Comparison of ENCODE assay signal across 25 mouse cellular contexts in the genomic region with DNA sequence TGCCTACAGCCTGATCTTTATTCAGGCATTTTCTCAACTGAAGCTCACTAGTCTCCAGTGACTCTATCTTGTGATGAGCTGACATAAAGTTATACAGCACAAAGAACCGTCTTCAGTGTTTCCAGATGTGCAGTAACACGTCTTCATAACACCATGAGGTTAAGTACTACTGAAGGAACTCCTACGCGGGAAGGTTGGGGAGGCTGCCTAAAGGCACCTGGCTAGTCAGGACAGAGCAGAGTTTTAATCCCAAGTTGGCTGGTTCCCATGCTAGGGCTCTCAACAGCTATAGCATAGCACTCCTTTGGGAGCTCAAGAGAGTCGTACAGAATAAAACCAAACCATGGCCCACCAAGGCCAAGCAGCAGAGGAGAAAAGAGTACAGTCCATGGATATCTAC.
A peak's percentile ranks its signal among the peaks of the same experiment; 100 is the strongest.
DNase-seq lines count a peak whose midpoint lies in the region; ATAC-seq and TF ChIP-seq lines count a peak whose summit lies in the region.
"Had no signal": no experiment of that assay in that cellular context is flagged by ENCODE, and none has a peak within 500 bp of the region (broad histone marks: within the 10 kb centered on the region; RNA-seq: fewer than 3 reads in every experiment).

No protein-coding gene starts in this region.

- peak; percentile 63; the same call in 1 of the 2 replicates for ATAC-seq in embryonic facial prominence, embryonic 14.5 days (ENCODE audit: low read depth)
- no peak for ATAC-seq in intestine, embryonic 14.5 days (replicated peaks; ENCODE audit: low FRiP score, low TSS enrichment, low read depth)
- ATAC-seq in intestine, embryonic 15.5 days, result no peak
- ATAC-seq in limb, embryonic 14.5 days (ENCODE audit: low FRiP score, low read depth), result peak; percentile 80
- ATAC-seq in kidney, embryonic 14.5 days (ENCODE audit: low FRiP score, low TSS enrichment), result no peak
- ATAC-seq: activated CD4-positive, CD25-positive, alpha-beta regulatory T cell, adult 4 months; forebrain, embryonic 14.5 days; forebrain, embryonic 16.5 days; Patski had no signal

- H3K9ac ChIP-seq in embryonic facial prominence, embryonic 14.5 days (ENCODE audit: low read depth, low read length), result no peak overlapping the region
- no peak overlapping the region for H3K9ac ChIP-seq in intestine, embryonic 14.5 days (ENCODE audit: low read length)
- no peak overlapping the region for H3K9ac ChIP-seq in intestine, embryonic 15.5 days
- no peak overlapping the region for H3K9ac ChIP-seq in limb, embryonic 14.5 days (ENCODE audit: low read depth, low read length, severe bottlenecking)
- H3K9ac ChIP-seq in kidney, embryonic 14.5 days (ENCODE audit: low read depth, low read length), result no peak overlapping the region
- H3K9ac ChIP-seq: embryonic facial prominence, embryonic 13.5 days; forebrain, embryonic 12.5 days had no signal

- DNase-seq in embryonic facial prominence, embryonic 14.5 days (ENCODE audit: low spot score), result peak; percentile 36
- DNase-seq in embryonic facial prominence, embryonic 10.5 days (ENCODE audit: low spot score), result no peak
- peak; percentile 34 for DNase-seq in intestine, embryonic 14.5 days (ENCODE audit: low spot score)
- peak; percentile 92 for DNase-seq in fat pad, adult 2 months (ENCODE audit: extremely low read depth, low read depth, low spot score)
- DNase-seq in limb, embryonic 14.5 days (ENCODE audit: low spot score), result peak; percentile 14
- DNase-seq: adrenal gland, adult 8-10 months; adrenal gland, postnatal 14 days; adrenal gland, postnatal 36 days; B cell, adult 2 months; cerebellum, adult 11-12 months; cerebellum, adult 2 months; cerebellum, adult 9-10 months; cerebellum, postnatal 10 days; cerebellum, postnatal 25 days had no signal

- no peak overlapping the region for H3K4me3 ChIP-seq in embryonic facial prominence, embryonic 14.5 days (ENCODE audit: low read depth, low read length)
- H3K4me3 ChIP-seq in embryonic facial prominence, embryonic 10.5 days, result no peak overlapping the region
- H3K4me3 ChIP-seq in intestine, embryonic 14.5 days (ENCODE audit: low read depth, low read length), result no peak overlapping the region
- no peak overlapping the region for H3K4me3 ChIP-seq in intestine, embryonic 15.5 days (replicated peaks)
- no peak overlapping the region for H3K4me3 ChIP-seq in limb, embryonic 14.5 days (replicated peaks; ENCODE audit: low read length)
- H3K4me3 ChIP-seq in kidney, embryonic 14.5 days (ENCODE audit: low read length), result no peak overlapping the region
- H3K4me3 ChIP-seq: embryonic facial prominence, embryonic 13.5 days; forebrain, embryonic 10.5 days; forebrain, embryonic 12.5 days had no signal

- no peaks in the 10 kb centered on the region for H3K36me3 ChIP-seq in embryonic facial prominence, embryonic 14.5 days (ENCODE audit: control insufficient read depth, insufficient read depth, low read length)
- H3K36me3 ChIP-seq in embryonic facial prominence, embryonic 10.5 days (replicated peaks), result no peaks in the 10 kb centered on the region
- H3K36me3 ChIP-seq in intestine, embryonic 14.5 days (ENCODE audit: control insufficient read depth, insufficient read depth, low read length), result no peaks in the 10 kb centered on the region
- no peaks in the 10 kb centered on the region for H3K36me3 ChIP-seq in intestine, embryonic 15.5 days
- no peaks in the 10 kb centered on the region for H3K36me3 ChIP-seq in limb, embryonic 14.5 days (ENCODE audit: control insufficient read depth, insufficient read depth, low read length)
- no peaks in the 10 kb centered on the region for H3K36me3 ChIP-seq in kidney, embryonic 14.5 days (ENCODE audit: control insufficient read depth, insufficient read depth, low read length)
- H3K36me3 ChIP-seq: embryonic facial prominence, embryonic 13.5 days; forebrain, embryonic 10.5 days; forebrain, embryonic 12.5 days; G1E had no signal

- no peaks in the 10 kb centered on the region for H3K4me1 ChIP-seq in embryonic facial prominence, embryonic 14.5 days (ENCODE audit: control insufficient read depth, insufficient read depth, low read length)
- H3K4me1 ChIP-seq in embryonic facial prominence, embryonic 10.5 days, result no peaks in the 10 kb centered on the region
- no peaks in the 10 kb centered on the region for H3K4me1 ChIP-seq in intestine, embryonic 14.5 days (replicated peaks; ENCODE audit: control insufficient read depth, insufficient read depth, low read length)
- H3K4me1 ChIP-seq in intestine, embryonic 15.5 days (replicated peaks), result no peaks in the 10 kb centered on the region
- no peaks in the 10 kb centered on the region for H3K4me1 ChIP-seq in limb, embryonic 14.5 days (ENCODE audit: control insufficient read depth, insufficient read depth, low read length)
- H3K4me1 ChIP-seq in kidney, embryonic 14.5 days (ENCODE audit: control insufficient read depth, insufficient read depth, low read length), result no peaks in the 10 kb centered on the region
- H3K4me1 ChIP-seq: embryonic facial prominence, embryonic 13.5 days; forebrain, embryonic 10.5 days; forebrain, embryonic 12.5 days had no signal

- H3K4me2 ChIP-seq in embryonic facial prominence, embryonic 14.5 days (ENCODE audit: low read depth, low read length), result no peak overlapping the region
- H3K4me2 ChIP-seq in intestine, embryonic 14.5 days (ENCODE audit: low read length), result no peak overlapping the region
- no peak overlapping the region for H3K4me2 ChIP-seq in intestine, embryonic 15.5 days (replicated peaks)
- H3K4me2 ChIP-seq in limb, embryonic 14.5 days (replicated peaks; ENCODE audit: low read depth, low read length, severe bottlenecking), result no peak overlapping the region
- no peak overlapping the region for H3K4me2 ChIP-seq in kidney, embryonic 14.5 days (replicated peaks; ENCODE audit: low read depth, low read length)
- H3K4me2 ChIP-seq: embryonic facial prominence, embryonic 13.5 days; forebrain, embryonic 12.5 days had no signal

- no peaks in the 10 kb centered on the region for H3K9me3 ChIP-seq in embryonic facial prominence, embryonic 14.5 days (ENCODE audit: control insufficient read depth, low read length)
- H3K9me3 ChIP-seq in embryonic facial prominence, embryonic 10.5 days, result no peaks in the 10 kb centered on the region
- no peaks in the 10 kb centered on the region for H3K9me3 ChIP-seq in intestine, embryonic 14.5 days (ENCODE audit: control insufficient read depth, low read length)
- H3K9me3 ChIP-seq in intestine, embryonic 15.5 days, result no peaks in the 10 kb centered on the region
- H3K9me3 ChIP-seq in limb, embryonic 14.5 days (ENCODE audit: control insufficient read depth, low read length), result no peaks in the 10 kb centered on the region
- no peaks in the 10 kb centered on the region for H3K9me3 ChIP-seq in kidney, embryonic 14.5 days (ENCODE audit: control insufficient read depth, low read length)
- H3K9me3 ChIP-seq: embryonic facial prominence, embryonic 13.5 days; forebrain, embryonic 10.5 days; forebrain, embryonic 12.5 days had no signal

- no peak for TF ChIP-seq POLR2A in limb, embryonic 14.5 days (IDR thresholded peaks at IDR 0.05; ENCODE audit: borderline replicate concordance, extremely low read depth, insufficient read depth, insufficient read length)

- 62% methylated on average over 5 of the region's 5 CpGs for WGBS in embryonic facial prominence, embryonic 14.5 days
- 88% methylated on average over 5 of the region's 5 CpGs for WGBS in embryonic facial prominence, embryonic 10.5 days
- 87% methylated on average over 5 of the region's 5 CpGs for WGBS in intestine, embryonic 14.5 days
- WGBS in intestine, embryonic 15.5 days, result 91% methylated on average over 5 of the region's 5 CpGs
- 70% methylated on average over 5 of the region's 5 CpGs for WGBS in limb, embryonic 14.5 days
- WGBS in kidney, embryonic 14.5 days, result 86% methylated on average over 5 of the region's 5 CpGs

- H3K27me3 ChIP-seq in embryonic facial prominence, embryonic 14.5 days (replicated peaks; ENCODE audit: control insufficient read depth, insufficient read depth, low read length), result no peaks in the 10 kb centered on the region
- H3K27me3 ChIP-seq in embryonic facial prominence, embryonic 10.5 days (replicated peaks; ENCODE audit: low read depth, poor library complexity, severe bottlenecking), result no peaks in the 10 kb centered on the region
- H3K27me3 ChIP-seq in intestine, embryonic 14.5 days (replicated peaks; ENCODE audit: control insufficient read depth, insufficient read depth, low read length), result no peaks in the 10 kb centered on the region
- no peaks in the 10 kb centered on the region for H3K27me3 ChIP-seq in intestine, embryonic 15.5 days (replicated peaks)
- no peaks in the 10 kb centered on the region for H3K27me3 ChIP-seq in limb, embryonic 14.5 days (ENCODE audit: control insufficient read depth, insufficient read depth, low read length)
- no peaks in the 10 kb centered on the region for H3K27me3 ChIP-seq in kidney, embryonic 14.5 days (ENCODE audit: control insufficient read depth, insufficient read depth, low read length)
- H3K27me3 ChIP-seq: CH12.LX; embryonic facial prominence, embryonic 13.5 days; forebrain, embryonic 12.5 days; Patski had no signal

- no peak overlapping the region for H3K27ac ChIP-seq in embryonic facial prominence, embryonic 14.5 days (replicated peaks; ENCODE audit: low read depth, low read length)
- no peak overlapping the region for H3K27ac ChIP-seq in embryonic facial prominence, embryonic 10.5 days (replicated peaks)
- no peak overlapping the region for H3K27ac ChIP-seq in intestine, embryonic 14.5 days (ENCODE audit: low read depth)
- H3K27ac ChIP-seq in intestine, embryonic 15.5 days, result no peak overlapping the region
- H3K27ac ChIP-seq in limb, embryonic 14.5 days (replicated peaks; ENCODE audit: low read depth, low read length), result no peak overlapping the region
- no peak overlapping the region for H3K27ac ChIP-seq in kidney, embryonic 14.5 days (ENCODE audit: low read depth, low read length)
- H3K27ac ChIP-seq: embryonic facial prominence, embryonic 13.5 days; forebrain, embryonic 10.5 days; forebrain, embryonic 12.5 days had no signal

Comparison
In these comparisons a context has a peak if more than half of its experiments do, and no peak if none do; other contexts are left out.
1. ATAC-seq: peak in embryonic facial prominence, embryonic 14.5 days (single experiment) and limb, embryonic 14.5 days (single experiment); none in intestine, embryonic 14.5 days (single experiment), intestine, embryonic 15.5 days (single experiment) and kidney, embryonic 14.5 days (single experiment).